Mouse (Mus musculus) kidney, adult 2 months (tissue): ENCODE data around the gene Tnfrsf1a.

Source experiments
- CTCF ChIP-seq: fragments of 200-500 bp; conservative IDR thresholded peaks from 2 replicates; pipeline ENCODE4 v1.5.1; 2011; ENCODE audit warnings: low read depth, mild to moderate bottlenecking, control low read depth, low read length, moderate library complexity, mixed read lengths; ENCODE audit not compliant: insufficient read depth, insufficient read length
- POLR2A ChIP-seq: fragments of 200-500 bp; IDR thresholded peaks from one replicate; pipeline ENCODE4 v1.6.1; 2011; ENCODE audit warnings: low read depth, low read length, control low read depth

- no peak for TF ChIP-seq POLR2A
- TF ChIP-seq CTCF = no peak
Measured at GRCm38 (mm10) chr6:125410551-125410950, 61.4 kb downstream of the Tnfrsf1a start.
